Mouse (Mus musculus) thymus, postnatal 4 days (tissue): ENCODE results near the gene Atp1a2.
"Not testable (repeated sequence)": the region's sequence is repeated elsewhere in the genome, so short reads cannot be mapped to it uniquely, and the experiment has no call there.

ENCODE experiments used
- DNase-seq: peaks from one replicate; pipeline ENCODE4 v3.0.0; 2021

Atp1a2 gene

GRCm38 (mm10) chr1:172261477-172262078 is 36.3 kb downstream of the Atp1a2 start, which contains the start of gene Igsf8:
Gene Igsf8, plus strand, starts transcription at chr1:172261641.
- no peak for DNase-seq

- no peak for DNase-seq
Measured at GRCm38 (mm10) chr1:172258314-172258713, 39.5 kb downstream of the Atp1a2 start, which contains the start of gene Atp1a4. Gene Atp1a4, minus strand, starts transcription at chr1:172258414.

- DNase-seq: peak; percentile 75
Measured at GRCm38 (mm10) chr1:172247679-172248078, 50.2 kb downstream of the Atp1a2 start.

- DNase-seq: no peak
Measured at GRCm38 (mm10) chr1:172247216-172247615, 50.6 kb downstream of the Atp1a2 start.

- not testable (repeated sequence) for DNase-seq
Measured at GRCm38 (mm10) chr1:172244645-172245044, 53.2 kb downstream of the Atp1a2 start.

- peak; percentile 25 for DNase-seq
Measured at GRCm38 (mm10) chr1:172243547-172244205, 54.2 kb downstream of the Atp1a2 start.

GRCm38 (mm10) chr1:172242401-172242800 is 55.5 kb downstream of the Atp1a2 start:
- no peak for DNase-seq

GRCm38 (mm10) chr1:172240945-172241708 is 56.7 kb downstream of the Atp1a2 start:
- no peak for DNase-seq

GRCm38 (mm10) chr1:172229215-172229614 is 68.6 kb downstream of the Atp1a2 start:
- DNase-seq: no peak

- no peak for DNase-seq
Measured at GRCm38 (mm10) chr1:172228209-172228608, 69.7 kb downstream of the Atp1a2 start.
